Mouse (Mus musculus): ENCODE results near the gene Mid1ip1. TPM values are rescaled to one million over a fixed set of nuclear protein-coding genes. Genes with fewer than 3 reads are reported as not detected.

The Mid1ip1 gene
- polyA plus RNA-seq, 1 experiment from 2014 or later: 22.5 TPM

- H3K9ac ChIP-seq (replicated peaks): no peak overlapping the region
- no peaks in the 10 kb centered on the region for H3K36me3 ChIP-seq
- WGBS: 22% methylated on average over 5 of the region's 6 CpGs
- H3K4me2 ChIP-seq: no peak overlapping the region
- 0 out of 2 replicates have a peak, but pooled peaks cover 6% of the 10 kb centered on the region for H3K27me3 ChIP-seq
- no peak overlapping the region for H3K27ac ChIP-seq
- H3K4me3 ChIP-seq (replicated peaks): no peak overlapping the region
- 0 out of 2 replicates have a peak, but pooled peaks cover 5% of the 10 kb centered on the region for H3K4me1 ChIP-seq (replicated peaks)
- no peaks in the 10 kb centered on the region for H3K9me3 ChIP-seq
- ATAC-seq (ENCODE audit: insufficient number of reproducible peaks, insufficient read depth, low FRiP score, low TSS enrichment, low read depth): no peak
Observed at GRCm38 (mm10) chrX:10729488-10729887, 14.7 kb downstream of the Mid1ip1 start.

GRCm38 (mm10) chrX:10734453-10734852 lies 19.6 kb downstream of the Mid1ip1 start:
- no peak overlapping the region for H3K9ac ChIP-seq (replicated peaks)
- 0 out of 2 replicates have a peak, but pooled peaks cover 6% of the 10 kb centered on the region for H3K27me3 ChIP-seq
- no peak for ATAC-seq (ENCODE audit: insufficient number of reproducible peaks, insufficient read depth, low FRiP score, low TSS enrichment, low read depth)

GRCm38 (mm10) chrX:10734874-10735273 lies 20.1 kb downstream of the Mid1ip1 start:
- WGBS: 60% methylated on average over 1 of the region's 1 CpGs

More at GRCm38 (mm10) chrX:10734453-10734852, 19.6 kb downstream of the Mid1ip1 start:
- Histone ChIP-seq H3K36me3 (no peaks in the 10 kb centered on the region), H3K4me3 (replicated peaks) (no peak overlapping the region), H3K9me3 (no peaks in the 10 kb centered on the region), H3K4me2 (no peak overlapping the region), H3K27ac (no peak overlapping the region), H3K4me1 (replicated peaks) (0 out of 2 replicates have a peak, but pooled peaks cover 6% of the 10 kb centered on the region)
- 20% methylated on average over 1 of the region's 1 CpGs for WGBS

GRCm38 (mm10) chrX:10758866-10759265 lies 44.1 kb downstream of the Mid1ip1 start:
- Histone ChIP-seq H3K4me2 (no peak overlapping the region), H3K4me3 (replicated peaks) (no peak overlapping the region), H3K4me1 (replicated peaks) (no peaks in the 10 kb centered on the region), H3K27me3 (peaks cover 4% of the 10 kb centered on the region; the same call in 1 of the 2 replicates), H3K27ac (no peak overlapping the region), H3K9me3 (no peaks in the 10 kb centered on the region), H3K9ac (replicated peaks) (no peak overlapping the region), H3K36me3 (no peaks in the 10 kb centered on the region)
- no peak for ATAC-seq (ENCODE audit: insufficient number of reproducible peaks, insufficient read depth, low FRiP score, low TSS enrichment, low read depth)
- WGBS: 76% methylated on average over 4 of the region's 4 CpGs

More at GRCm38 (mm10) chrX:10734874-10735273, 20.1 kb downstream of the Mid1ip1 start:
- Histone ChIP-seq H3K4me1 (replicated peaks) (0 out of 2 replicates have a peak, but pooled peaks cover 6% of the 10 kb centered on the region), H3K4me2 (no peak overlapping the region), H3K36me3 (no peaks in the 10 kb centered on the region), H3K9ac (replicated peaks) (no peak overlapping the region), H3K27me3 (0 out of 2 replicates have a peak, but pooled peaks cover 6% of the 10 kb centered on the region), H3K27ac (no peak overlapping the region), H3K4me3 (replicated peaks) (no peak overlapping the region), H3K9me3 (no peaks in the 10 kb centered on the region)
- ATAC-seq (ENCODE audit: insufficient number of reproducible peaks, insufficient read depth, low FRiP score, low TSS enrichment, low read depth): no peak

- Histone ChIP-seq H3K4me3 (replicated peaks) (no peak overlapping the region), H3K27ac (no peak overlapping the region)
- WGBS: 76% methylated on average over 10 of the region's 10 CpGs
Observed at GRCm38 (mm10) chrX:10763476-10764016, 48.7 kb downstream of the Mid1ip1 start.

More at GRCm38 (mm10) chrX:10763476-10764016, 48.7 kb downstream of the Mid1ip1 start:
- Histone ChIP-seq H3K27me3 (peaks cover 4% of the 10 kb centered on the region; the same call in 1 of the 2 replicates), H3K4me2 (no peak overlapping the region), H3K4me1 (replicated peaks) (no peaks in the 10 kb centered on the region), H3K36me3 (no peaks in the 10 kb centered on the region), H3K9me3 (no peaks in the 10 kb centered on the region), H3K9ac (replicated peaks) (no peak overlapping the region)
- no peak for ATAC-seq (ENCODE audit: insufficient number of reproducible peaks, insufficient read depth, low FRiP score, low TSS enrichment, low read depth)

Other genes starting within 250 kb of the Mid1ip1 start
- gene Tspan7, start 229.9 kb upstream of the Mid1ip1 start, polyA plus RNA-seq (2016; fragmentation: Nextera tagmentation; extraction: Ambion mirVana): 44.7 and 50.5 TPM in 2 replicates

Measured in limb, embryonic 12.5 days (tissue).